Mouse (Mus musculus) urinary bladder, adult 2 months (tissue): Measurements from ENCODE around the gene Cntn2. TPM values are rescaled to one million over a fixed set of nuclear protein-coding genes. Genes with fewer than 3 reads are reported as not detected.

Experiments
- DNase-seq: peaks from one replicate; pipeline ENCODE4 v3.0.0; 2022; ENCODE audit warnings: low spot score
- polyA plus RNA-seq: library from polyadenylated mRNA; depleted of rRNA; stranded (reverse); fragments of >200 nt; gene quantifications from 2 replicates; pipeline ENCODE4 v1.2.3, GENCODE M21; 2012

Gene Cntn2
- polyA plus RNA-seq, 1 experiment, result 0.04 TPM

GRCm38 (mm10) chr1:132557901-132558631 is 15.0 kb upstream of the Cntn2 start:
- DNase-seq, result no peak

- no peak for DNase-seq
These were observed 733 bp upstream of the Cntn2 start for GRCm38 (mm10) chr1:132543789-132544188.

- no peak for DNase-seq
These were observed 1.0 kb downstream of the Cntn2 start for GRCm38 (mm10) chr1:132541824-132542599.

GRCm38 (mm10) chr1:132541171-132541823 is 1.8 kb downstream of the Cntn2 start:
- DNase-seq, result no peak

- DNase-seq, result no peak
These were observed 2.4 kb downstream of the Cntn2 start for GRCm38 (mm10) chr1:132540701-132541100.

GRCm38 (mm10) chr1:132537736-132538135 is 5.3 kb downstream of the Cntn2 start:
- DNase-seq, result no peak

- no peak for DNase-seq
These were observed 6.6 kb downstream of the Cntn2 start for GRCm38 (mm10) chr1:132536416-132536815.

- no peak for DNase-seq
These were observed 7.5 kb downstream of the Cntn2 start for GRCm38 (mm10) chr1:132535541-132535940.

GRCm38 (mm10) chr1:132533840-132534239 is 9.2 kb downstream of the Cntn2 start:
- no peak for DNase-seq

- DNase-seq, result no peak
These were observed 10.5 kb downstream of the Cntn2 start for GRCm38 (mm10) chr1:132532521-132532920.

- DNase-seq, result no peak
These were observed 12.3 kb downstream of the Cntn2 start for GRCm38 (mm10) chr1:132530631-132531191.

GRCm38 (mm10) chr1:132528647-132529334 is 14.3 kb downstream of the Cntn2 start:
- no peak for DNase-seq

GRCm38 (mm10) chr1:132528071-132528470 is 15.0 kb downstream of the Cntn2 start:
- DNase-seq, result no peak

GRCm38 (mm10) chr1:132525832-132526231 is 17.2 kb downstream of the Cntn2 start:
- DNase-seq, result no peak

- no peak for DNase-seq
These were observed 19.1 kb downstream of the Cntn2 start for GRCm38 (mm10) chr1:132523920-132524319.

GRCm38 (mm10) chr1:132523048-132523447 is 20.0 kb downstream of the Cntn2 start:
- DNase-seq, result no peak

GRCm38 (mm10) chr1:132520764-132521163 is 22.3 kb downstream of the Cntn2 start:
- no peak for DNase-seq

GRCm38 (mm10) chr1:132519734-132520133 is 23.3 kb downstream of the Cntn2 start:
- no peak for DNase-seq

- no peak for DNase-seq
These were observed 24.4 kb downstream of the Cntn2 start for GRCm38 (mm10) chr1:132518621-132519020.

GRCm38 (mm10) chr1:132516776-132517175 is 26.3 kb downstream of the Cntn2 start:
- DNase-seq, result no peak

GRCm38 (mm10) chr1:132515339-132515738 is 27.7 kb downstream of the Cntn2 start:
- no peak for DNase-seq

- DNase-seq, result peak; percentile 7
These were observed 30.9 kb downstream of the Cntn2 start for GRCm38 (mm10) chr1:132512106-132512505.
